Mouse (Mus musculus) megakaryocyte, embryonic 14.5 days (primary cell): ENCODE data around the gene Mcoln1. TPM values are rescaled to one million over a fixed set of nuclear protein-coding genes. Genes with fewer than 3 reads are reported as not detected.

Experiments
- H3K27me3 ChIP-seq: replicated peaks from 2 replicates; pipeline ENCODE3; 2012; ENCODE audit warnings: inconsistent platforms
- H3K36me3 ChIP-seq: replicated peaks from 2 replicates; pipeline ENCODE3; 2012; ENCODE audit warnings: low read length, inconsistent platforms, mixed read lengths
- H3K4me1 ChIP-seq: 2 replicates; pipeline ENCODE4 v1.6.1; 2012; ENCODE audit warnings: inconsistent platforms
- H3K4me3 ChIP-seq: replicated peaks from 2 replicates; pipeline ENCODE3; 2012; ENCODE audit warnings: moderate library complexity, mild to moderate bottlenecking, inconsistent platforms
- H3K9me3 ChIP-seq: 2 replicates; pipeline ENCODE4 v1.6.1; 2012; ENCODE audit warnings: inconsistent platforms
- FLI1 ChIP-seq: IDR thresholded peaks from 2 replicates; pipeline ENCODE4 v1.6.1; 2012; ENCODE audit warnings: low read length, inconsistent platforms, mixed read lengths
- GATA1 ChIP-seq: IDR thresholded peaks from 3 replicates; pipeline ENCODE4 v1.6.1; 2012; ENCODE audit warnings: mixed read lengths, low read length, inconsistent platforms, borderline replicate concordance
- polyA plus RNA-seq: library from polyadenylated mRNA; stranded (reverse); fragments of >175 nt; gene quantifications from 2 replicates; pipeline ENCODE4 v1.2.3, GENCODE M21; 2012; ENCODE audit warnings: low replicate concordance; ENCODE audit not compliant: insufficient read depth

Gene Mcoln1
- polyA plus RNA-seq, 1 experiment = 183 TPM

- Histone ChIP-seq H3K4me3 (no peak overlapping the region), H3K36me3 (no peaks in the 10 kb centered on the region), H3K4me1 (peaks cover 18% of the 10 kb centered on the region), H3K27me3 (no peaks in the 10 kb centered on the region), H3K9me3 (no peaks in the 10 kb centered on the region)
- TF ChIP-seq GATA1 (no peak), FLI1 (no peak)
Observed at GRCm38 (mm10) chr8:3552240-3552639, 52.0 kb downstream of the Mcoln1 start.

DNA sequence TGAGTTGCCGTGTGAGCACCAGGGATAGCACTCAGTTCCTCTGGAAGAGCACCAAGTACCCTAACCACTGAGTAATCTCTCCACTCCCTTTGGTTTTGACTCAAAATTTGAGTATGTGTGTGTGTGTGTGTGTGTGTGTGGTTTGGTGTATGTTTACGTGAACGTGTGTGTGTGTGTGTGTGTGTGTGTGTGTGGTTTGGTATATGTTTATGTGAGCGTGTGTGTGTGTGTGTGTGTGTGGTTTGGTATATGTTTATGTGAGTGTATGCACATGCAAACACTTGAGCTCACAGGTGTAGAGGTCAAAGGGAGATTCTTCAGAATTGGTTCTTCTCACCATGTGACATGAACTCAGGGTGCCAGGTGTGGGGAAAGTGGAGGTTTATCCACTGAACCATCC is 55.9 kb downstream of the Mcoln1 start:
- Histone ChIP-seq H3K4me3 (no peak overlapping the region), H3K27me3 (peaks cover 1% of the 10 kb centered on the region), H3K4me1 (peaks cover 28% of the 10 kb centered on the region), H3K9me3 (no peaks in the 10 kb centered on the region), H3K36me3 (no peaks in the 10 kb centered on the region)
- TF ChIP-seq FLI1 (no peak), GATA1 (no peak)

Other genes starting within 250 kb of the Mcoln1 start
- gene Insr, start 220.8 kb upstream of the Mcoln1 start, polyA plus RNA-seq = 0.17 and 0.75 TPM in 2 replicates
- gene A430078G23Rik, start 147.0 kb upstream of the Mcoln1 start, polyA plus RNA-seq = 1.3 TPM in 1 of 2 replicates, not detected in the other
- gene Arhgef18, start 107.5 kb upstream of the Mcoln1 start, polyA plus RNA-seq = 10.5 and 16.0 TPM in 2 replicates
- 2.8 and 3.7 TPM in 2 replicates for gene Pex11g, start 32.8 kb upstream of the Mcoln1 start, polyA plus RNA-seq
- gene Tex45, start 29.6 kb upstream of the Mcoln1 start, polyA plus RNA-seq = not detected in 2 replicates
- gene Zfp358, start 7.3 kb upstream of the Mcoln1 start, polyA plus RNA-seq = 19.3 and 36.7 TPM in 2 replicates
- 13.8 and 16.2 TPM in 2 replicates for gene Pnpla6, start 14.9 kb downstream of the Mcoln1 start, polyA plus RNA-seq
- gene C330021F23Rik, start 67.5 kb downstream of the Mcoln1 start, polyA plus RNA-seq = not detected in 2 replicates
- 0.36 TPM in 1 of 2 replicates, not detected in the other for gene Camsap3, start 86.8 kb downstream of the Mcoln1 start, polyA plus RNA-seq
- gene Xab2, start 120.9 kb downstream of the Mcoln1 start, polyA plus RNA-seq = 35.4 and 48.4 TPM in 2 replicates
- 58.2 and 85.9 TPM in 2 replicates for gene Pet100, start 121.1 kb downstream of the Mcoln1 start, polyA plus RNA-seq
- 11.1 TPM in 1 of 2 replicates, not detected in the other for gene Pcp2, start 125.1 kb downstream of the Mcoln1 start, polyA plus RNA-seq
- 533 and 675 TPM in 2 replicates for gene Stxbp2, start 130.5 kb downstream of the Mcoln1 start, polyA plus RNA-seq
- gene Retn, start 155.3 kb downstream of the Mcoln1 start, polyA plus RNA-seq = 0.39 TPM in 1 of 2 replicates, not detected in the other
- gene Mcemp1, start 165.3 kb downstream of the Mcoln1 start, polyA plus RNA-seq = 0.10 TPM in 1 of 2 replicates, not detected in the other
- gene Fcor, start 171.9 kb downstream of the Mcoln1 start, polyA plus RNA-seq = 2.8 TPM in 1 of 2 replicates, not detected in the other
- gene Trappc5, start 175.8 kb downstream of the Mcoln1 start, polyA plus RNA-seq = 10.6 and 25.8 TPM in 2 replicates
- gene Fcer2a, start 193.7 kb downstream of the Mcoln1 start, polyA plus RNA-seq = 0.07 TPM in 1 of 2 replicates, not detected in the other
- 1.2 and 11.6 TPM in 2 replicates for gene Clec4g, start 220.2 kb downstream of the Mcoln1 start, polyA plus RNA-seq
- gene Cd209a, start 248.5 kb downstream of the Mcoln1 start, polyA plus RNA-seq = not detected in 2 replicates